Comparison of ENCODE assay signal across 15 mouse cellular contexts in the genomic region with DNA sequence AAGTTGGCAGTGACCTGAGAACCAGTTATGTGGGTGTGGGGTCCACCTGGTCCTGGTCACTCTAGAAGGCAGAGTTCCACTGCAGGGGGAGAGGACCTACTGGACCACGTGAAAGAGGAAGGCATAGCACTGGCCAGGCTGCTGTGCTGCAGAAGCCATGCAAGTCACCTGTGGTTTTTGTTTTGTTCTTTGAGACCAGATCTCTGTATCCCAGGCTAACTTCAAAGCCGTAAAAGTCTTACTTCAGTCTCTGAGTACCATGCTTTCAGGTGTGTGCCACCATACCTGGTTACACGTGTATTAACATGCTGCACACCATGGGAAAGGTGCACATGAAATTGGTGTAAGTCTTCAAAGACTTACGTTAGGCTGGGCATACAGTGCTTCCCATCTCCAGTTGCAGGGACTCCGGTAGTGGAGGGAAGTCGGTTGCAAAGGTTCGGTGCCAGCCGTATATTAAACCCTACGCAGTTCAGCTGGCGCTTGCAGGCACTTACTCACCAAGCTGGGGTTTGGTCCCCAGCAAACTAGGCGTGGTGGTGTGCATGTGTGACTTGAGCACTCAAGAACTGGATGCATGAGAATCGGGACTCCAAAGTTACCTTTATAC. TPM values are rescaled to one million over a fixed set of nuclear protein-coding genes. Genes with fewer than 3 reads are reported as not detected.
A peak's percentile ranks its signal among the peaks of the same experiment; 100 is the strongest.
DNase-seq lines count a peak whose midpoint lies in the region; ATAC-seq and TF ChIP-seq lines count a peak whose summit lies in the region.
"Had no signal": no experiment of that assay in that cellular context is flagged by ENCODE, and none has a peak within 500 bp of the region (broad histone marks: within the 10 kb centered on the region; RNA-seq: fewer than 3 reads in every experiment).

No protein-coding gene starts in this region.

- H3K4me1 ChIP-seq in forebrain, embryonic 15.5 days: peaks cover 59% of the 10 kb centered on the region
- peaks cover 10% of the 10 kb centered on the region; the same call in 1 of the 2 replicates for H3K4me1 ChIP-seq in forebrain, postnatal 0 days (ENCODE audit: insufficient read depth)
- peaks cover 28% of the 10 kb centered on the region for H3K4me1 ChIP-seq in lung, embryonic 14.5 days (ENCODE audit: insufficient read depth)
- peaks cover 69% of the 10 kb centered on the region for H3K4me1 ChIP-seq in hindbrain, embryonic 13.5 days (replicated peaks)
- H3K4me1 ChIP-seq in liver, embryonic 16.5 days (ENCODE audit: control insufficient read depth, low read depth, low read length): peaks cover 65% of the 10 kb centered on the region

- ATAC-seq in forebrain, embryonic 15.5 days (replicated peaks): no peak
- no peak for ATAC-seq in forebrain, postnatal 0 days
- no peak for ATAC-seq in lung, embryonic 14.5 days (ENCODE audit: insufficient read depth)
- no peak for ATAC-seq in hindbrain, embryonic 13.5 days (ENCODE audit: low FRiP score)
- no peak for ATAC-seq in liver, embryonic 16.5 days (ENCODE audit: low read depth)

- no peak for DNase-seq in forebrain, postnatal 0 days
- DNase-seq in lung, embryonic 14.5 days: no peak
- DNase-seq in lung, postnatal 4 days: no peak
- no peak for DNase-seq in right cerebral cortex, postnatal 4 days
- DNase-seq in cerebellum, postnatal 4 days (ENCODE audit: low spot score in 2 of 2): no peak
- DNase-seq: adrenal gland, postnatal 14 days; heart, adult 18-20 months; kidney, adult 2 months; layer of hippocampus, postnatal 36 days; lung, postnatal 10 days; right cerebral cortex, postnatal 14 days had no signal

- WGBS in forebrain, embryonic 15.5 days: 90% methylated on average over 12 of the region's 12 CpGs
- WGBS in forebrain, postnatal 0 days: 94% methylated on average over 12 of the region's 12 CpGs
- 91% methylated on average over 12 of the region's 12 CpGs for WGBS in lung, embryonic 14.5 days
- WGBS in hindbrain, embryonic 13.5 days: 94% methylated on average over 12 of the region's 12 CpGs
- WGBS in liver, embryonic 16.5 days (ENCODE audit: insufficient replicate concordance): 82% methylated on average over 12 of the region's 12 CpGs

- H3K27ac ChIP-seq in forebrain, embryonic 15.5 days (replicated peaks): no peak overlapping the region
- no peak overlapping the region for H3K27ac ChIP-seq in forebrain, postnatal 0 days (ENCODE audit: low read depth, low read length)
- no peak overlapping the region for H3K27ac ChIP-seq in lung, embryonic 14.5 days (ENCODE audit: low read depth)
- H3K27ac ChIP-seq in hindbrain, embryonic 13.5 days: no peak overlapping the region
- H3K27ac ChIP-seq in liver, embryonic 16.5 days (ENCODE audit: low read length): peak overlapping the region; percentile 29; the same call in 1 of the 2 replicates
- H3K27ac ChIP-seq: stomach, postnatal 0 days had no signal

- H3K36me3 ChIP-seq in forebrain, embryonic 15.5 days: peaks cover under 1% of the 10 kb centered on the region; the same call in 1 of the 2 replicates
- H3K36me3 ChIP-seq in forebrain, postnatal 0 days (ENCODE audit: insufficient read depth): peaks cover 9% of the 10 kb centered on the region
- H3K36me3 ChIP-seq in lung, embryonic 14.5 days (ENCODE audit: insufficient read depth): peaks cover 26% of the 10 kb centered on the region; the same call in 1 of the 2 replicates
- H3K36me3 ChIP-seq in hindbrain, embryonic 13.5 days: peaks cover 20% of the 10 kb centered on the region
- H3K36me3 ChIP-seq in liver, embryonic 16.5 days (ENCODE audit: control insufficient read depth, insufficient read depth): peaks cover under 1% of the 10 kb centered on the region; the same call in 1 of the 2 replicates

- H3K9ac ChIP-seq in forebrain, embryonic 15.5 days (replicated peaks): no peak overlapping the region
- H3K9ac ChIP-seq in forebrain, postnatal 0 days: no peak overlapping the region
- H3K9ac ChIP-seq in lung, embryonic 14.5 days: no peak overlapping the region
- no peak overlapping the region for H3K9ac ChIP-seq in hindbrain, embryonic 13.5 days
- no peak overlapping the region for H3K9ac ChIP-seq in liver, embryonic 16.5 days (ENCODE audit: low read depth, low read length)

- H3K4me2 ChIP-seq in forebrain, embryonic 15.5 days (replicated peaks): no peak overlapping the region
- no peak overlapping the region for H3K4me2 ChIP-seq in forebrain, postnatal 0 days (ENCODE audit: low read depth)
- H3K4me2 ChIP-seq in lung, embryonic 14.5 days: peak overlapping the region; percentile 76; the same call in 1 of the 2 replicates
- peak overlapping the region; percentile 86; the same call in 1 of the 2 replicates for H3K4me2 ChIP-seq in hindbrain, embryonic 13.5 days
- H3K4me2 ChIP-seq in liver, embryonic 16.5 days (ENCODE audit: low read depth, low read length): 0 out of 2 replicates have a peak overlapping the region, but pooled peaks have one; percentile 99

- H3K9me3 ChIP-seq in forebrain, embryonic 15.5 days: no peaks in the 10 kb centered on the region
- H3K9me3 ChIP-seq in forebrain, postnatal 0 days (ENCODE audit: low read length): no peaks in the 10 kb centered on the region
- H3K9me3 ChIP-seq in lung, embryonic 14.5 days (ENCODE audit: low read depth, low read length): no peaks in the 10 kb centered on the region
- H3K9me3 ChIP-seq in hindbrain, embryonic 13.5 days: no peaks in the 10 kb centered on the region
- no peaks in the 10 kb centered on the region for H3K9me3 ChIP-seq in liver, embryonic 16.5 days (replicated peaks; ENCODE audit: control insufficient read depth, low read length)

- H3K4me3 ChIP-seq in forebrain, embryonic 15.5 days: peak overlapping the region; percentile 78; the same call in 1 of the 2 replicates
- H3K4me3 ChIP-seq in forebrain, postnatal 0 days (ENCODE audit: low read depth, low read length): no peak overlapping the region
- H3K4me3 ChIP-seq in lung, embryonic 14.5 days (ENCODE audit: low read depth, low read length): no peak overlapping the region
- peak overlapping the region; percentile 78; the same call in 1 of the 2 replicates for H3K4me3 ChIP-seq in hindbrain, embryonic 13.5 days
- no peak overlapping the region for H3K4me3 ChIP-seq in liver, embryonic 16.5 days (ENCODE audit: low read depth, low read length)

- H3K27me3 ChIP-seq in forebrain, embryonic 15.5 days: no peaks in the 10 kb centered on the region
- H3K27me3 ChIP-seq in forebrain, postnatal 0 days (ENCODE audit: insufficient read depth, low read length): no peaks in the 10 kb centered on the region
- H3K27me3 ChIP-seq in lung, embryonic 14.5 days (ENCODE audit: insufficient read depth, low read length): no peaks in the 10 kb centered on the region
- no peaks in the 10 kb centered on the region for H3K27me3 ChIP-seq in hindbrain, embryonic 13.5 days
- H3K27me3 ChIP-seq in liver, embryonic 16.5 days (ENCODE audit: control insufficient read depth, insufficient read depth, low read depth, low read length): no peaks in the 10 kb centered on the region

- no peak for TF ChIP-seq CTCF in forebrain, postnatal 0 days (IDR thresholded peaks at IDR 0.05; ENCODE audit: low read depth)
- no peak for TF ChIP-seq CTCF in lung, embryonic 14.5 days (IDR thresholded peaks at IDR 0.05; ENCODE audit: low read depth)

RNA-seq across cellular contexts. Expression of a gene that starts 2.9 kb away (rescaled TPM):
- polyA plus RNA-seq in forebrain, embryonic 15.5 days (2015; fragmentation: Nextera tagmentation; extraction: Ambion mirVana): 119 and 120 TPM in 2 replicates
- 71.9 and 378 TPM in 2 replicates for total RNA-seq in forebrain, postnatal 0 days (2014; rRNA removed)
- 87.8 and 115 TPM in 2 replicates for polyA plus RNA-seq in forebrain, postnatal 0 days (2015; fragmentation: Nextera tagmentation; extraction: Ambion mirVana)
- polyA plus RNA-seq in lung, embryonic 14.5 days (2014; fragmentation: Nextera tagmentation; extraction: Ambion mirVana): 60.1 and 73.7 TPM in 2 replicates
- 108 and 112 TPM in 2 replicates for polyA plus RNA-seq in hindbrain, embryonic 13.5 days (2015; fragmentation: Nextera tagmentation; extraction: Ambion mirVana)
- polyA plus RNA-seq in liver, embryonic 16.5 days (2015; fragmentation: Nextera tagmentation; extraction: Ambion mirVana): 32.7 and 33.7 TPM in 2 replicates

RNA-seq across cellular contexts. Expression of a gene that starts 2.9 kb away (rescaled TPM):
- 118 and 120 TPM in 2 replicates for polyA plus RNA-seq in forebrain, embryonic 15.5 days (2015; fragmentation: Nextera tagmentation; extraction: Ambion mirVana)
- total RNA-seq in forebrain, postnatal 0 days (2014; rRNA removed): 89.9 and 109 TPM in 2 replicates
- polyA plus RNA-seq in forebrain, postnatal 0 days (2015; fragmentation: Nextera tagmentation; extraction: Ambion mirVana): 105 and 112 TPM in 2 replicates
- polyA plus RNA-seq in lung, embryonic 14.5 days (2014; fragmentation: Nextera tagmentation; extraction: Ambion mirVana): 61.9 and 76.9 TPM in 2 replicates
- polyA plus RNA-seq in hindbrain, embryonic 13.5 days (2015; fragmentation: Nextera tagmentation; extraction: Ambion mirVana): 86.8 and 93.7 TPM in 2 replicates
- 25.6 and 29.1 TPM in 2 replicates for polyA plus RNA-seq in liver, embryonic 16.5 days (2015; fragmentation: Nextera tagmentation; extraction: Ambion mirVana)

RNA-seq across cellular contexts. Expression of a gene that starts 5.2 kb away (rescaled TPM):
- polyA plus RNA-seq in forebrain, embryonic 15.5 days (2015; fragmentation: Nextera tagmentation; extraction: Ambion mirVana): 32.1 and 35.3 TPM in 2 replicates
- 30.5 and 31.0 TPM in 2 replicates for total RNA-seq in forebrain, postnatal 0 days (2014; rRNA removed)
- 27.2 and 29.8 TPM in 2 replicates for polyA plus RNA-seq in forebrain, postnatal 0 days (2015; fragmentation: Nextera tagmentation; extraction: Ambion mirVana)
- polyA plus RNA-seq in lung, embryonic 14.5 days (2014; fragmentation: Nextera tagmentation; extraction: Ambion mirVana): 30.3 and 30.7 TPM in 2 replicates
- polyA plus RNA-seq in hindbrain, embryonic 13.5 days (2015; fragmentation: Nextera tagmentation; extraction: Ambion mirVana): 34.1 and 35.8 TPM in 2 replicates
- polyA plus RNA-seq in liver, embryonic 16.5 days (2015; fragmentation: Nextera tagmentation; extraction: Ambion mirVana): 23.4 and 24.3 TPM in 2 replicates

RNA-seq across cellular contexts. Expression of a gene that starts 17.9 kb away (rescaled TPM):
- polyA plus RNA-seq in forebrain, embryonic 15.5 days (2015; fragmentation: Nextera tagmentation; extraction: Ambion mirVana): 583 and 618 TPM in 2 replicates
- 404 and 498 TPM in 2 replicates for total RNA-seq in forebrain, postnatal 0 days (2014; rRNA removed)
- polyA plus RNA-seq in forebrain, postnatal 0 days (2015; fragmentation: Nextera tagmentation; extraction: Ambion mirVana): 495 and 513 TPM in 2 replicates
- polyA plus RNA-seq in lung, embryonic 14.5 days (2014; fragmentation: Nextera tagmentation; extraction: Ambion mirVana): 386 and 443 TPM in 2 replicates
- 495 and 503 TPM in 2 replicates for polyA plus RNA-seq in hindbrain, embryonic 13.5 days (2015; fragmentation: Nextera tagmentation; extraction: Ambion mirVana)
- 34.8 and 43.4 TPM in 2 replicates for polyA plus RNA-seq in liver, embryonic 16.5 days (2015; fragmentation: Nextera tagmentation; extraction: Ambion mirVana)

RNA-seq across cellular contexts. Expression of a gene that starts 35.3 kb away (rescaled TPM):
- 4.6 and 5.0 TPM in 2 replicates for polyA plus RNA-seq in forebrain, embryonic 15.5 days (2015; fragmentation: Nextera tagmentation; extraction: Ambion mirVana)
- 10.1 and 15.9 TPM in 2 replicates for total RNA-seq in forebrain, postnatal 0 days (2014; rRNA removed)
- 3.9 and 4.7 TPM in 2 replicates for polyA plus RNA-seq in forebrain, postnatal 0 days (2015; fragmentation: Nextera tagmentation; extraction: Ambion mirVana)
- polyA plus RNA-seq in lung, embryonic 14.5 days (2014; fragmentation: Nextera tagmentation; extraction: Ambion mirVana): 3.1 TPM in 2 replicates
- polyA plus RNA-seq in hindbrain, embryonic 13.5 days (2015; fragmentation: Nextera tagmentation; extraction: Ambion mirVana): 3.5 and 4.2 TPM in 2 replicates
- polyA plus RNA-seq in liver, embryonic 16.5 days (2015; fragmentation: Nextera tagmentation; extraction: Ambion mirVana): 7.3 and 9.7 TPM in 2 replicates

Comparison
In these comparisons a context has a peak if more than half of its experiments do, and no peak if none do; other contexts are left out.
1. H3K4me3 ChIP-seq: peak in forebrain, embryonic 15.5 days (single experiment) and hindbrain, embryonic 13.5 days (single experiment); none in forebrain, postnatal 0 days (single experiment), lung, embryonic 14.5 days (single experiment) and liver, embryonic 16.5 days (single experiment).
2. H3K4me2 ChIP-seq: peak in lung, embryonic 14.5 days (single experiment), hindbrain, embryonic 13.5 days (single experiment) and liver, embryonic 16.5 days (single experiment); none in forebrain, embryonic 15.5 days (single experiment) and forebrain, postnatal 0 days (single experiment).